Mouse (Mus musculus) CD8-positive naive resting alpha-beta T cell, adult 2 months (primary cell): Measurements from ENCODE around the gene Tmtc2.
A peak's percentile ranks its signal among the peaks of the same experiment; 100 is the strongest.

ENCODE experiments used
- DNase-seq, 2 experiments: peaks; one replicate each; pipeline ENCODE4 v3.0.0; 2022; ENCODE audit warnings: low read depth in 2 of 2, low spot score in 2 of 2

Tmtc2 gene

DNA sequence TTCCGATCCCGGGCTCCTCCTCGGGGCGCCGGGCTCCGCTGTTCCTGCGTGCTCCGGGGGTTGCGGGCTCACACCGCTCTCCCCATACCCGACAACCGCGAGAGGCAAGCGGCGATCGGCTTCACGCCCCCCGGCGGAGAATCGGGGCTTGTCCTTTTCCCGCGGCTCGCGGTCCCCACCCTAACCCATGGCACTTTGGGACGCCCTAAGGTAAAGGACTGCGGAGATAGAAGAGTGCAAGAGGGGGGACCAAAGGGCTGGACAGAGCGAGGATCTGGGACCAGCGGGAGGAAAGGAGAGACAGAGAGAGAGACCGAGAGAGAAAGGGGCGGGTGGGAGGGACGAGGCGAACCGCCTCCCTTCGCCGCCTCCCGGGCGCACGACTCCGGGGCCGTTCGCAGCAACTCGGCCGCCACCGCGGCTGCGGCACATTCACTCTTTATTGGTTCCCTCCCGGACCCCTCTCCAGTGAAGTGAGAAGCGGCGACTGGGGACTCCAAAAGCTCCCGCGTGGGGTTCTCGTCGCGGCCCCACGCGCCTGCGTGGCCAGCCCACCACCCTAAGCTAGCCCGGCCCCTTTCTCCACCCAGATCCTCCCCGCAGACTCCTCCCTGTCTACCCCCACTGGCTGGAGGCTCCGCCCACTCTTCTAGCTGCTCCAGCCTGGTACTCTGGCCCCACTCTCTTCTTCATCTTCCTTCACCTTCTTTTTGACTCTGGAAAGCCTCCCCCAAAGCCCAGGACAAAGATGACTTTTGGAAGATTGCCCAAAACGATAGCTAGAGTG is at the start of gene Tmtc2:
Gene Tmtc2, minus strand, starts transcription at position 544 of the 787 bp plus-strand sequence.
- peak; percentile 28 to 56 for DNase-seq

DNA sequence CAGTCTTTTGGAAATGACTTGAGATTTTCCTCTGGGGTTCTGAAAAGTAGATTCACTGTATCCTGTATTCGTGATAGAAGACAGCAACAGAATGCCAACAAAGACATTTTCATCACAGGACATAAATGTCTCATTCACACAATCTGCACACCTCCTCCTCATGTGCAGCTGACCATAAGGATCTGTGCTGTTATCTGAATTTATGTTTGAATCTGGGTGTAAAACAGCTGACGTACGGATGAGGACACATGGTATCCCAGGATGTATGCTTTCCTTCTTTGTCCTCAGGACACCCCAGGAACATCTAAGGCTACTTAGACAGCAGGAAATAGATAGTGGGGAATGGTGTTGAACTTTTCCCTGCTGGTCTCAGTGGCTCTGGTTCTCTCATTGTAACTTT is 37.9 kb upstream of the Tmtc2 start:
- DNase-seq = no peak

DNA sequence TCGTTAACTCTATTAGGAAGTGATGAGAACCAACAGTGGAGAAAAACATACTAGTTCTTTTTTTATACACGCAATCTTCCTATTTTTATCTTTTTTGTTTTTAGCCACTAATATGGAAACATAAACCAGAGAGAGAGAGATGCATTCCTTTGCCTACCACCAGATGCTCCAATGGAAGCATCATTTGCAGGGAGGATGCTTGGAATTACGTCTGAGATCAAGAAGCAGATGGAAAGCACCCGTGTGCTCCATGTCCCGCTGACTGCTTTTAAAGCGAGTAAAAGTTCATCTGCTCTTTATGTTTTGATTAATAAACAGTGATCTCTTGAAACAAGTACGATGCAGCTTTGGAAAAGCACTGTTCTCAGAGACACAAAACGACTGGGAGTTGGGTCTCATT is 24.6 kb upstream of the Tmtc2 start:
- no peak for DNase-seq

DNA sequence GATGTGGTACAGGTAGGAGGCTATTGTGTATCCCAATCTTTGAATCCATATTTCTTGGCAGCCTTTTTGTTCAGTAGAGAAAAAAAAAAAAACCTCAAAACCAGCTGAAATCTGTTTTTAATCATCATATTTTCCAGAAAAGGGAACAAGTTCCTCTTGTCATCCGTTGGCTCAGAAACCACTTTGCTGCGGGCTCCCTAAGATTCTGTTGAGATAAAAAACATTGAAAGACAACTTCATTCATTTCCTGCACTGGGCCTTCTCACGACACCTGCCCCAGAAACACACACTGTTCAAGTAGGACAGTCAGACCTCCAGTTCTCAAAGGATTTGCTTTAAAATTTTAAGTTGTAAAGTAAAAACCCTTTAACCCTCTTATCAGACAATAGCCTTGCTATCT is 23.0 kb upstream of the Tmtc2 start:
- no peak for DNase-seq

DNA sequence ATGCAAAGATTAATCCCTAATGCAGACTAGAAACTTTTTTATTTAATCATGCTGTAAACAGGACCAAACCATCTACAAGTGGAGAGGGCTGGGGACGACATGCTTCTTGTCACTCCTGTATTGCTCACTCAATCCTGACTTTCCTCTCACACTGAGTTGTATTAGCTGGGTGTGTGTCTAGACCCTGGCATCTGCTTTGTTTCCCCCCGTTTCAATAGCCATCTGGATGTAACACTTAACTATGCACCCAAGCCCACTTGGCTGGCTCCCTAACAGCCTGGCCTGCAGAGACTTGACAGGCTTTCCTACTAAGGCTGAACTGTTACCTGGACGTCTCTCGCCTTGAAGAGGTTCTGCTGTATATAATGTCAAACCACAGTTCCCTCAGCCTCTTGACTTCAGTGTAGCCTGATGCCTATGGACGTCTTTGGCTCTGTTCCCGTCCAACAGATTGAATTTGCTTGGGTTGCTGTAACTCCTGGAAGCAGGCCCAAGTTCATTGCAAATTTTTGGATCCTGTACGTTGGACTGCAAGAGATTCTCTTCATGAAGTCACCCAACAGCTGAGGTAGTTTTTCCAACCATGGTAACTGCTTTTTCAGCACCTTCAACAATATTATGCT is 21.3 kb upstream of the Tmtc2 start:
- no peak for DNase-seq

DNA sequence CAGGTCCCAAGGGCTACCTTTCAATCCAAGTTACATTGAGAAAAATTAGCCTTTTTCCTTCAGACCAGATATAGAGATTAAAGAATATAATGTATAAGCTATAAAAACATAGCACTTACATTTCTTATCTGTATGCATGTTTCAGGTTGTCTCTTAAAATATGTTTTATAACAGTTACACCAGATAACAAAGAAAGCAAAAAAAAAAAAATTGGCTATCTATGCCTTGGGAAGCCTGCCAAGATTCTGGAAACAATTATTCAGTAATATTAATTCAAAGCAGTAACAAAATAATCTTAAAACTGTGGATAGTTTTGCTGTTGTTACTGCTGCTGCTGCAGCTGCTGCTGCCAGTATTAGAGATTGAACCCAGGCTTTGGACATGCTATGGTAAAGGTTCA is 13.9 kb upstream of the Tmtc2 start:
- no peak for DNase-seq

DNA sequence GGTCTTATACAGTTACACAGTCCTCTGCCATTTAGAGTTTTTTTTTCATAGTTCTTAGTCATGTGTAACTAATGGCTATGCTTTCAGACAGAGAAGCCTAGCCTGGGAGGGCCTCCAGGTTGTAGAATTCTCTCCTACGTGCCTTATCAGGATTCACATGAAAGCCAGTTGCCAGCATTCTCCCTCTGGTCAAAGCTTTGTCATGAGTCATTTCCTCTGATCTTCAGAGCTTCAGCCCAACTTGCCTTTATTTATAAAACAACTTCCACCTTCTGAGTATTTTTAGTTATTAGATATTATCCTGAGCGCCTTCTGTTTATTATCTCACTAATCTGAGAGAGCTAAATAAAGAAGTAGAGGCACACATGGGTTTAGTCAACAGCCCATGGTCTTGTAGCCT is 5.1 kb upstream of the Tmtc2 start:
- DNase-seq = no peak

DNA sequence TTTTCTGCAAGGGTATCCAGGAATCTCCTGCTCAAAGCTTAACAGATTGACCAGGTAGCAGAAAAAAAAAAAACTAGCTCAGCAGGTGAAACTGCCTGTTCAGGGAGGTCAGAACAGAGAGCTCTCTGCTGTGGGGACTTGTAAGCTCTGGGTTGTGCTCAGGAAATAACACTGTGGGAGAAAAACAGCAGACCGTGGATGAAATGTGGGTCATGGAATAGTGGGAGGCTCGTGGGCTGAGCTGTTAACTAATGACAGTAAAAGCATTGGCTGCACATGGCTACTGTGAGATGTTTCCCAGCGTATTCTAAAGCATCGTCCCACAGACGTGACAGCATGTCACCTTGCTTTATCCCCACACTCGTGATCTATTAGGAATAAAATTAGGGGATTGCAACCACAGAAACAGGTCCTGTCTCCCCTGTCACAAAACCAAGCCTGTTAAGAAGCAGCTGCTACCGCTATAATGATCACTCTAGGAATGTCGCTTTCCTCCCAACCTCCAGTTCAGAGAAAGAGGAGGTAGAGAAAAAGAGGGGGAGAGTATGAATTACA is 4.1 kb upstream of the Tmtc2 start:
- no peak for DNase-seq

DNA sequence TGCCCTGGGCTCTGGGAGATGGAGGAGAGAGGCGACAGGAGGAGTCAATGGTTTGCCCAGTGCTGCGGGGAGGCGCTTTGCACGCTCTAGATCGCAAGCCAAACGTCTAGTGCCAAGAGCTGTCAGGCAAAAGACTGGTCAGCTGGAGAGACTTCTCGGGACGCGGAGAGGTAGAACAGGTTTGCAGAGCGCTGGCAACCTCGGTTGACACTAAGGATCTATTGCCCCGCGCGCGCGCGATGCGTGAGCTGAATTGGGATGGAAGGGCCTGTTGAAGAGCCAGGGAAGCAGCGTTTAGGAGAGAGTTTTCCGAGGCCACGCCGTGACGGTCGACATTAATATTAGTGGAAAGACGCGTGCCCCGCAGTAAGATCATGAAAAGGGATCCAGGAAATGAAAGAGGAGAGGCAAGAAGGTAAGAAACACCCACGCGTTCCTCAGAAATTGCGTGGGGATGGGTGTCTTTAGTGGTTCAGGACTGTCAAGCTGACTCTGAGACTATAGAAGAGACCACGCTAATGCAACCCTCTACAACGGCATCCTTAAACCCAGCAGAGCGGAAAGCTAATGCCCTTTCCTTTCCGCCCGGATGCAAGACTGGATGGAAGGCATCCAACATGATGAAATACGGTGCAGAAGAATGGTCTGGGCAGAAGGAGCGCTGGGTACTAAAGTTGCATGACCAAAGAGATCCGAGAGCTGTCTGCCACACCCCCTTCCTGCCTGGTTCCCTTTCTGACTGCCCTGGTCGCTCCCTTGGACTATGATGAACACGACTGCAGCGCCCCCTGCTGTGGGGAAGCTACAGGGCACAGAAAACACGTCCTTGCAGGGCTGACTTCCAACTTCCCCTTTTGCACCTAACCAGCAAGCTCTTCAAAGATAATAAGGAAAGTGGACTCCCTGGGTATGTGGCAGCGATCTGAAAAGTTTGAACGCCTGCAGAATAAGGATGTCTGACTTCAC is 727 bp upstream of the Tmtc2 start:
- DNase-seq = peak; percentile 59 to 69

DNA sequence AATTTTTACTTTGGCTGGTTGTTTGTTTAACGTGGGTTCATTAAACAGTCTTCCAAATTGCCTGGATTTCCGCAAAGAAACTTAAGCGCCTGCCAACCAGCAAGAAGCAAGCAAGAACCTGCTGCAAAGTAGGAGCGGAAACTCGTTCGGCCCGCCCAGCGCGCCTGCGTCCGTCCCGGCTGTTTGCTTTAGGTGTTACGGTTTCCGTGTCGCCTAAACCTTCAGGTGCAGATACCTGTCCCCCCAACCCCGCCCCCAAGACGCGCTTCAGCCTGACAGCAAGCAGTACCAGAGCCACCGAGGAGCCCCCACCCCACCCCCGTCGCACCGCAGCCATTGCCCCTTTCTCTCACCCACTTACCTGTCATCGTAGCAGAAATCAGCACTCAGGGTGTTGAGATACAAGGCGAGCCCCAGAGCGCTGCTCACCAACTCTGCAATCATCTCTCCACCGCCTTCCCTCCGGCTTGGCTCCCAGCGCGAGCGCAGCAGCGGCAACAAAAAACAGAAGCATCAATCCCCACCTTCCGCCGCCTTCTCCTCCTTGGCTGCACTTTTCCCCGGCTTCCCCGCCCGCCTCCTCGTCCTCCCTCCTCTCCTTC is 844 bp downstream of the Tmtc2 start:
- peak in 1 of 2 experiments; percentile 1 for DNase-seq

DNA sequence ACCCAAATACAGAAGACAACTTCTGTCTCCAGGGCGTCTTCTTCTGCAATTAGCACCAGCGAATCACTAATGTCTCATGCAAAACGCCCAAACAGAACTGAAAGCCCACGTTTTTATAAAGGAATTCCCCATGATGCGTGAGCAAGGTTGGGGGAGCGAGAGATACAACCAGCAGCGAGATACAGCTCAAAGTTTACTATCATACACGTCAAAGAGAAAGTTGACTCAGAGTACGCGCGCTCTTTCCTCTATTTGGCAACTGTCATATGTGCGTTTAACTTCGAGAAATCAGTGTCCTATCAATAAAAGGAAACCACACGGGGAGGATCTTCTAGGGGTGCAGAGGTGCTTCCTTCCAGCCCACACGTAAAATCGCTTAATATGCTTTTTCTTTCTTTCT is 1.4 kb downstream of the Tmtc2 start:
- DNase-seq = no peak

DNA sequence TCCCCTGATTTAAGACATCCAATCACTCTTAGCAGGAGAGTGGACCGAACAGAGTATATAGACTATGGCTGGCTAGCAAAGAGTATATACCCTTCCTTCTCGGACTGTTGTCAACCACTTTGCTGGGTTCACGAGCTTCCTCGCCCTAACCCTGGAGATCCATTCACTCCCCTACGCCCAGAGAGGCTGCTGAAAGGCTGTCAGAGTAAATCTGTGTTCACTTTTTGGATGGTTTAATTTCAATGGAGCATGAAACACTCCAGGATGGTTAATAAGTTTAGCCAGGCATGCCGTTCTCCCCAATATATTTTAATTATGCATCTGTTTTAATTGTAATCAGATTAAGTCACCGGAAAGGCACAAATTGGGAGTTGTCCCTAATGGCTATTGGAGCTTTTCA is 1.9 kb downstream of the Tmtc2 start:
- DNase-seq = no peak

DNA sequence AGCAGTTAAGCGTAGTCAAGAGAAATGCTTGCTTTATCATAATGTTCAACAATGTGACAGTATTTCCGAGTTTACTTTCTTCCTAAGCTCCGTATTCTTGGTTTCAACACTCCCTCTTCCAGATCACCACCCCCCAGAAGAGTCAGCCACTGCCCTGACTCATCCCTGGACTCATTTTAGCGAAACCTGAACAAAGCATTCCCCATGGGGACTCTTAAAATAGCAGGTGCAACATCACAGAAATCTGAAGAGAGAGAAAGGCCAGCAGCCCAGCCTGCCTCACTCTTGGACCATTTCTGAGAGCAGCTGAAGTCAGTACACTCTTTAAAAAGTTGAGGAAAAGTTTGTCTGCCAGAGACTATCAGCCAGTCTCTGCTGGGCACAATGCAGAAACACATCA is 2.4 kb downstream of the Tmtc2 start:
- no peak for DNase-seq

DNA sequence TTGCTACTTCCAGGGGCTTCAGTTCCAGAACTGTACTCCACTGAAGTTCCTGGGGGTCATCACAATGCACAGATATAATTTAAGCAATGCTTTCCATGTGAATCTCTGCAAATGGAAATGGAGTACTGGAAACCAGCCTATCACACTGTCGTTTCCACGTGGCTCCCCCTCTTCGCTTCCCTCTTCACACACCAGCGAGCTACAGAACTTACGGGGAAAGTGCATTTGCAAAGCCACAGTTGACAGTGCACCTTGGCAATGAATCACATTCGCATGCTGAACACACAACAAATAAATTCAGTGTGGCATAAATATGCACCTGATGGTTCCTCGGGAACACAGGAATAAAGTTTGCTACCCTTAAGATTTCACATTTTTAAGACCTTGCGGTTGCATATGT is 3.2 kb downstream of the Tmtc2 start:
- DNase-seq = no peak

DNA sequence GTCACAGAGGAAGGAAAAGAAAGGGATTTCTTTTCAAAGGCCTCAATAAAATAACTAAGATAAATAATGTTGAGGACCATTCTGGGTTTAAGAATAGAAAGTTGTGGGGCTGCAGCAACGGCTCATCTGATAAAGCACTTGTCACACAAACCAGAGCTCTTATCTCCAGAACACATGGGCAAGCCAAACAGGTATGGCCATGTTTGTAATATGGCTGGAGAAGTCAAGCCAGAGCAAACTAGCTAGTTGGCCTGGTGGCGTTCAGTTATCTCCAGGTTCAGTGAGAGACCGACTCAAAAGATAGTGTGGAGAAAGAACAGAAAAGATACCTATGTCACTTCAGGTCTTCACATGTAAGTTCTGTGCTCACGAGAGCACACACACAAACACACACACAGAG is 4.7 kb downstream of the Tmtc2 start:
- no peak for DNase-seq

DNA sequence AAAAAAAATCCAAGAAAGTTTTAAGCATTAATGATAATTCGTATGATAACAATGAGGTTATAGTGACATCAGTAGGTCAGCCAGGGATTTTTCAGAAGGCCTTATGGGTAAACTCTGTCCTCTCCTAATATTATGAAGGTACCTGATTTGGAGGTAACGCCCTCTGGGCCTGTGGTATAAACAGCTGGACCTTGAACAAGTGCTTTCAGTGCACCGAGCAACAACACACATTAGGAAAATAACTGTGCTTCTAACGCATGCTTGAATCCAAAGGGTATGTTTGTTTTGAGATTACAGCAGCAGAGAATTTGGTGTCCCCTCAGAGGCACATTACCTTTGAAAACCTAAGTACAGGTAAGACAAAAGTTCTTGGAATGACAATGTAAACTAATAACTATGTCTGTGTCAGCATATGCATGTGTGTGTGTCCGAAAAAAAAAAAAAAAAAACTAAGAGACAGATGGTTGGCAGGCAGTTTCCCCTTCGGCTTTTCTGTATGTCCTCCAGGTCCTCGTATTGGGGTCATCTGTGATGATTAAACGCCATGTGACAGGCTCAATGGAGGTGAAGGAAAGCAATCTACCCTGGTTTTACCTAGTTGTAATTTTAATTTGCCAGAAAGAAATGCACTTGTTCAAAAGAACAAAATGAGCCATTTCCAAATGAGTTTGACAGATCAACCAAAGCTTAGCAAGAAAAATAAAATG is 6.3 kb downstream of the Tmtc2 start:
- no peak for DNase-seq

DNA sequence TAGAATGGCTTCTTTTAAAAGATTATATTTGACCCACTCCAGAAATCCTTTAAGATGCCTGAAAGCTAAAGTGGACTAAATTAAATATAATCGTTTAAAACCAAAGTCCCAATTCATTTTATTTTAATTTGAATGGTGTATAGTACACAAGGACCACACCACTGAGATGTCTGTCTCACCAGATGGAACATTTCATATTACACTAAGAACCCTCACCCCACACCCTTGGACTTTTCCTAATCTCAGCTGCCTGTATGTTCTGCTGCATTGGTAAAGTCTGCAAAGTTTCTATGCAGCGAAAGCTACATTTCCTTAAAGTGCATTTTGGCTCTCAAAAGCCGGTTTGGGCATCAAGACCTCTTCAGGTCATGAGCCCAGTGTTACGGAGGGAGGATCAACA is 12.7 kb downstream of the Tmtc2 start:
- no peak for DNase-seq

DNA sequence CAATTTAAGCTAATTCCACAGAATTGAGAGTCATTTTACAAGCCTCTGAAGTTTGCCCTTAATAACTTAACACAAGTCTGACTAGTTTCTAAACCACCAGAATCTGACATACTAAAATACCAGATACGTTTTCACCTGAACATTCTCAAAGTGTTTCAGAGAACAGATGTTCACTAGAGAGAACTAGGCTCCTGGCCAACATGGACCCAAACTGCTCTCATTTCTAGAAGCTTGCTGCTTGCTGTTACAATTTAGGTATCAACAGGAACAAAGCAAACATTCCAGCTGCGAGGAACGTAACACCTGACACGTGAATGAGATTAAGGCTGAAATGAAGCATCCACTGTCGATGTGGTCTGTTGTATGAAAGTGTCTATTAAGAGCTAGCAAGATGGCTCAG is 16.7 kb downstream of the Tmtc2 start:
- DNase-seq = no peak

DNA sequence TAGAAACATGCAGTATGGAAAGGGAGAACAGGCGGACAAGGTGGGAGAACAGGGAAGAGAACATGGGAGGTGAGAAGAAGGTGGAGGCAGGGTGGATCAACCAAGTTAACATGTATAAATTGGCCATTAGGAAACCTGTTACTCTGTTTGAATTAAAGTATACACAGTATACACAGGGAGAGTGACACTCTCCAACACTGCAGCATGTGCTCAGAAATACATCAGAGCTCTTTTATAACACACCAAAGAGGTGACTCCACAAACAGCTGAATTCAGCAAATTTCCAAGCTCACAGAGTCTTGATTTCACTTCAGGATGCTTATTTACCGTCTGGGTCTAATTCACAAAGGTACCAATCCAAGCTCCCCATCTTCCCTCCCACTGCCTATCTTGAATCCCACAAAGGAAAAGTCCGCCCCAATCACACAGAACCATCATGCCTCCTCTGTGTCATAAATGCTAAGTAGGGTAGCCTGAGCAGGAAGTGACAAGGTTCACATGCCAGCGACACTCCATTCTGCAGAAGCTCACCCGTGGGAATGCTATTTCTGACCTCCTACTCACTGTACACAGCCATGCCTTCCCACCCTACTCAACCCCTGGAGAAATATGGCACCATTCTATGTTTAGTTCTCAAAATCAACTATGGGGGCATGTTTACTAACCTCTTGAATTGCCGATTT is 17.2 kb downstream of the Tmtc2 start:
- no peak for DNase-seq

DNA sequence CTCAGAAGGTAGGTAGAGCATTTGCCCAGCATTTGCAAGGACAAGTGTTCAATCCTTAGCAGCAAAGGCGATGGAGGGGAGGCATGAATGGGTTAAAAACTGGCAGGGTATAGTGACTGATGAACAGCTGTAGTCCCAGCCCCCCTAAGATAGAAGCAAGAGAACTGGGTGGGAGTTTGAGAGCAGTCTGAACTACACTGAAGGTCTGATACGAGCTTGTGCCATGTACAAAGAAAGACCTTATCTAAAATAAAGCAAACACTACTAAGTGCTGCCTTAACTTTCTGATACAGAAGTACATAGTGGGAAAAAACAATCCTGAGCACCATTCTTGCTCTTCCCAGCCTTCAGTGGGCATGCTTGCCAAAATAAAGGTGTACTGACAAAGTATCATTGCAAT is 20.1 kb downstream of the Tmtc2 start:
- no peak for DNase-seq
